Mouse (Mus musculus): ENCODE data around the gene Col25a1. TPM values are rescaled to one million over a fixed set of nuclear protein-coding genes. Genes with fewer than 3 reads are reported as not detected.

Col25a1 gene
- 8.6 and 10.1 TPM in 2 replicates for polyA plus RNA-seq (2012; rRNA removed)

- TF ChIP-seq CTCF (IDR thresholded peaks at IDR 0.05; ENCODE audit: borderline replicate concordance, extremely low read depth, insufficient read depth, insufficient read length) (no peak), POLR2A (IDR thresholded peaks at IDR 0.05; ENCODE audit: borderline replicate concordance, extremely low read depth, insufficient read depth, insufficient read length, poor library complexity, severe bottlenecking) (no peak)
- no peak for DNase-seq (ENCODE audit: low read depth)
These were observed at the start of gene Col25a1 for GRCm38 (mm10) chr3:130131201-130131600. Gene Col25a1, plus strand, starts transcription at chr3:130131501.

- peak; percentile 49 for DNase-seq (ENCODE audit: low read depth)
- no peak for TF ChIP-seq CTCF (IDR thresholded peaks at IDR 0.05; ENCODE audit: borderline replicate concordance, extremely low read depth, insufficient read depth, insufficient read length)
- TF ChIP-seq POLR2A (IDR thresholded peaks at IDR 0.05; ENCODE audit: borderline replicate concordance, extremely low read depth, insufficient read depth, insufficient read length, poor library complexity, severe bottlenecking) = no peak
These were observed 48.0 kb upstream of the Col25a1 start for GRCm38 (mm10) chr3:130083312-130083711.

- peak; percentile 9 for DNase-seq (ENCODE audit: low read depth)
- TF ChIP-seq CTCF (IDR thresholded peaks at IDR 0.05; ENCODE audit: borderline replicate concordance, extremely low read depth, insufficient read depth, insufficient read length) (no peak), POLR2A (IDR thresholded peaks at IDR 0.05; ENCODE audit: borderline replicate concordance, extremely low read depth, insufficient read depth, insufficient read length, poor library complexity, severe bottlenecking) (no peak)
These were observed 44.8 kb upstream of the Col25a1 start for GRCm38 (mm10) chr3:130086372-130087080.

- TF ChIP-seq CTCF (IDR thresholded peaks at IDR 0.05; ENCODE audit: borderline replicate concordance, extremely low read depth, insufficient read depth, insufficient read length) = no peak
- no peak for TF ChIP-seq POLR2A (IDR thresholded peaks at IDR 0.05; ENCODE audit: borderline replicate concordance, extremely low read depth, insufficient read depth, insufficient read length, poor library complexity, severe bottlenecking)
- DNase-seq (ENCODE audit: low read depth) = no peak
These were observed 43.8 kb upstream of the Col25a1 start for GRCm38 (mm10) chr3:130087466-130087865.

DNA sequence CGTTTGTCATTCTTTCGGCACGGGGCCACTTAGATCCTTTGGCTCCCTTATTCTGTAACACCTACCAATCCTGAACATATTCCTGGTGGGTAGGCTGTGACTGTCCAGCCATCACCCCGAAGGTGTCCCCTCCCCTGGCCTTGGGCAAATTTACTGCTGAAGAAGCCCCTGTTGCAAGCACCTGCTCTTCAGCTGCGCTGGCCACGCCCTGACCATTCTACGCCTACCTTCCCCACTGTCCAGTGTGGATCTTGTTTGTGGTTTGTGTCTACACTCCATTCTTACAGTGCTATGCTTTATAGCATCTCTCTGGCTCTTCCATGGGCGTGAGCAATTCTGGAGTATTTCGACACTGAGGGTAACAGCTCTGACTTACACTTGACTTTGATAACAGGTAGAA, 42.6 kb upstream of the Col25a1 start:
- TF ChIP-seq CTCF (IDR thresholded peaks at IDR 0.05; ENCODE audit: borderline replicate concordance, extremely low read depth, insufficient read depth, insufficient read length) (no peak), POLR2A (IDR thresholded peaks at IDR 0.05; ENCODE audit: borderline replicate concordance, extremely low read depth, insufficient read depth, insufficient read length, poor library complexity, severe bottlenecking) (no peak)
- no peak for DNase-seq (ENCODE audit: low read depth)

DNA sequence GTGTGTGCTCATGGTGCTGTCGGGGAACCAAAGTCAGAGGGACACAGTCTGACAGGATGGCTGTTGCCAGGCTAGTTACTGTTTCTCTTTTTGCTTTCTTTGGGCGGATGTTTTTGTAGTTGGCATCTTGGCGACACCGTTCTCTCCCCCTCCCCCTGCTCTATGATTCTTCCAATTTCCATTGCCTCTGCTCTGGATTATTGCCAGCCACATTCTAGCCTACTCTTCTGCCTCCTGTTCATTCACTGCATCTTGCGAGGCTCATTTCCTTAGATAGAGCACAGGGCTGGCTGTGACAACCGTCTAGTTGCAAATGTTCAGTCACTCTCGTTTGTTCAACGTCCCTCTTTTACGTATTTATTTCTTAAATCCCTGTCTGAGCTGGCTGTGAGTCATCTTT, 40.8 kb upstream of the Col25a1 start:
- TF ChIP-seq POLR2A (IDR thresholded peaks at IDR 0.05; ENCODE audit: borderline replicate concordance, extremely low read depth, insufficient read depth, insufficient read length, poor library complexity, severe bottlenecking) (no peak), CTCF (IDR thresholded peaks at IDR 0.05; ENCODE audit: borderline replicate concordance, extremely low read depth, insufficient read depth, insufficient read length) (no peak)
- DNase-seq (ENCODE audit: low read depth) = peak; percentile 59

GRCm38 (mm10) chr3:130094125-130094704, 37.1 kb upstream of the Col25a1 start:
- DNase-seq (ENCODE audit: low read depth) = peak; percentile 18
- TF ChIP-seq CTCF (IDR thresholded peaks at IDR 0.05; ENCODE audit: borderline replicate concordance, extremely low read depth, insufficient read depth, insufficient read length) (no peak), POLR2A (IDR thresholded peaks at IDR 0.05; ENCODE audit: borderline replicate concordance, extremely low read depth, insufficient read depth, insufficient read length, poor library complexity, severe bottlenecking) (no peak)

DNA sequence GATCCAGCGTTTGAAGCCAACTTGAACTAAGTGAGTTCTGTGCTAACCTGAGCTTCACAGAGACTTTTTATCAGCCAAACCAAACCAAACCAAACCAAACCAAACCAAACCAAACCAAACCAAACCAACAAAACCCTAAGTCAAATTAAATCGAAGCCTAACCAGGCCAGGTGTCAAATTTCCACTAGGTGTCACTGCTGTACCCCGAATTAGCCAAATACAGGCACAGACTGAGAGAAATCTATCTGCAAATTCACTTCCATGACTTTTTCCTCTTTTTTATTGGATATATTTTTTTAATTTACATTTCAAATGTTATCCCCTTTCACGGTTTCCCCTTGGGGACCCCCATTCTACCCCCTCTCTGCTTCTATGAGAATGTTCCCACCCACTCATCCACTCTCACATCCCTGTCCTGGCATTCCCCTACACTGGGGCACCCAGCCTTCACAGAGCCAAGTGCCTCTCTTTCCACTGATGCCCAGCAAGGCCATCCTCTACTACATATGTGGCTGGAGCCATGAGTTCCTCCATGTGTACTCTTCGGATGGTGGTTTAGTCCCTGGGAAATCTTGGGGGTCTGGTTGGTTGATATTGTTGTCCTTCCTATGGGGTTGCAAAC, 36.0 kb upstream of the Col25a1 start:
- TF ChIP-seq POLR2A (IDR thresholded peaks at IDR 0.05; ENCODE audit: borderline replicate concordance, extremely low read depth, insufficient read depth, insufficient read length, poor library complexity, severe bottlenecking) = no peak
- peak; percentile 72; the same call in 1 of the 2 replicates for TF ChIP-seq CTCF (IDR thresholded peaks at IDR 0.05; ENCODE audit: borderline replicate concordance, extremely low read depth, insufficient read depth, insufficient read length)
- peak; percentile 85 for DNase-seq (ENCODE audit: low read depth)

GRCm38 (mm10) chr3:130103486-130103885, 27.8 kb upstream of the Col25a1 start:
- no peak for DNase-seq (ENCODE audit: low read depth)
- peak; percentile 44; the same call in 1 of the 2 replicates for TF ChIP-seq CTCF (IDR thresholded peaks at IDR 0.05; ENCODE audit: borderline replicate concordance, extremely low read depth, insufficient read depth, insufficient read length)
- no peak for TF ChIP-seq POLR2A (IDR thresholded peaks at IDR 0.05; ENCODE audit: borderline replicate concordance, extremely low read depth, insufficient read depth, insufficient read length, poor library complexity, severe bottlenecking)

GRCm38 (mm10) chr3:130104471-130104870, 26.8 kb upstream of the Col25a1 start:
- TF ChIP-seq POLR2A (IDR thresholded peaks at IDR 0.05; ENCODE audit: borderline replicate concordance, extremely low read depth, insufficient read depth, insufficient read length, poor library complexity, severe bottlenecking) = no peak
- TF ChIP-seq CTCF (IDR thresholded peaks at IDR 0.05; ENCODE audit: borderline replicate concordance, extremely low read depth, insufficient read depth, insufficient read length) = no peak
- no peak for DNase-seq (ENCODE audit: low read depth)

- TF ChIP-seq CTCF (IDR thresholded peaks at IDR 0.05; ENCODE audit: borderline replicate concordance, extremely low read depth, insufficient read depth, insufficient read length) (no peak), POLR2A (IDR thresholded peaks at IDR 0.05; ENCODE audit: borderline replicate concordance, extremely low read depth, insufficient read depth, insufficient read length, poor library complexity, severe bottlenecking) (no peak)
- peak; percentile 50 for DNase-seq (ENCODE audit: low read depth)
These were observed 14.4 kb upstream of the Col25a1 start for GRCm38 (mm10) chr3:130116886-130117285.
